Mouse (Mus musculus) limb, embryonic 13.5 days (tissue): ENCODE data around the gene Marveld2. TPM values are rescaled to one million over a fixed set of nuclear protein-coding genes. Genes with fewer than 3 reads are reported as not detected.
A peak's percentile ranks its signal among the peaks of the same experiment; 100 is the strongest.

Source experiments
- ATAC-seq: fragments of 200-750 bp; cut with Nextera tagmentation; 2 replicates; pipeline ENCODE4 v1.8.0; 2017; ENCODE audit warnings: low read depth, moderate number of reproducible peaks, moderate TSS enrichment; ENCODE audit not compliant: low FRiP score
- H3K27ac ChIP-seq: fragments of 300-500 bp; sonication (generic); 2 replicates; pipeline ENCODE4 v1.5.1; 2015; ENCODE audit warnings: inconsistent platforms, mild to moderate bottlenecking, moderate library complexity
- H3K27me3 ChIP-seq: fragments of 300-500 bp; sonication (generic); 2 replicates; pipeline ENCODE4 v1.6.1; 2015; ENCODE audit warnings: mild to moderate bottlenecking, inconsistent platforms
- H3K36me3 ChIP-seq: fragments of 300-500 bp; sonication (generic); 2 replicates; pipeline ENCODE4 v1.6.1; 2015; ENCODE audit warnings: inconsistent platforms, mild to moderate bottlenecking, moderate library complexity
- H3K4me1 ChIP-seq: fragments of 300-500 bp; sonication (generic); 2 replicates; pipeline ENCODE4 v1.6.1; 2015; ENCODE audit warnings: inconsistent platforms
- H3K4me2 ChIP-seq: fragments of 300-500 bp; sonication (generic); replicated peaks from 2 replicates; pipeline ENCODE4 v1.6.1; 2015; ENCODE audit warnings: inconsistent platforms, mild to moderate bottlenecking, moderate library complexity
- H3K4me3 ChIP-seq: fragments of 300-500 bp; sonication (generic); 2 replicates; pipeline ENCODE4 v1.5.1; 2015; ENCODE audit warnings: moderate library complexity, mild to moderate bottlenecking, inconsistent platforms
- H3K9ac ChIP-seq: fragments of 300-500 bp; sonication (generic); 2 replicates; pipeline ENCODE4 v1.6.1; 2015; ENCODE audit warnings: mild to moderate bottlenecking, inconsistent platforms
- H3K9me3 ChIP-seq: fragments of 300-500 bp; sonication (generic); 2 replicates; pipeline ENCODE4 v1.6.1; 2016; ENCODE audit warnings: inconsistent platforms
- WGBS: fragments of 180-500 bp; shearing (Covaris S2); methylation state at CpG from one replicate; pipeline ENCODE4 v1.1.7; 2015; 5-methylcytosine and 5-hydroxymethylcytosine counted together
- polyA plus RNA-seq: library from polyadenylated mRNA; unstranded; fragments of >200 nt; fragmentation: Nextera tagmentation; extraction: Ambion mirVana; gene quantifications from 2 replicates; pipeline ENCODE4 v1.2.1, GENCODE M21; 2015

Gene Marveld2
- polyA plus RNA-seq, 1 experiment from 2014 or later = 4.0 TPM

- Histone ChIP-seq H3K4me3 (no peak overlapping the region), H3K9me3 (no peaks in the 10 kb centered on the region), H3K4me2 (no peak overlapping the region), H3K9ac (no peak overlapping the region), H3K4me1 (peaks cover 13% of the 10 kb centered on the region), H3K36me3 (no peaks in the 10 kb centered on the region), H3K27ac (no peak overlapping the region), H3K27me3 (no peaks in the 10 kb centered on the region)
- ATAC-seq = no peak
- WGBS = 42% methylated on average over 5 of the region's 5 CpGs
Observed at GRCm38 (mm10) chr13:100594838-100595551, 21.8 kb downstream of the Marveld2 start.

GRCm38 (mm10) chr13:100594041-100594792 lies 22.6 kb downstream of the Marveld2 start:
- H3K27ac ChIP-seq = 0 out of 2 replicates have a peak overlapping the region, but pooled peaks have one; percentile 15
- peaks cover 13% of the 10 kb centered on the region for H3K4me1 ChIP-seq
- no peaks in the 10 kb centered on the region for H3K9me3 ChIP-seq
- peak overlapping the region; percentile 31; the same call in 1 of the 2 replicates for H3K4me2 ChIP-seq
- no peak overlapping the region; the same call in 1 of the 2 replicates for H3K4me3 ChIP-seq
- 52% methylated on average over 13 of the region's 17 CpGs for WGBS
- no peaks in the 10 kb centered on the region for H3K27me3 ChIP-seq
- H3K36me3 ChIP-seq = no peaks in the 10 kb centered on the region
- no peak overlapping the region for H3K9ac ChIP-seq
- ATAC-seq = no peak

- Histone ChIP-seq H3K4me3 (no peak overlapping the region), H3K9me3 (no peaks in the 10 kb centered on the region), H3K4me1 (no peaks in the 10 kb centered on the region), H3K27me3 (no peaks in the 10 kb centered on the region), H3K27ac (no peak overlapping the region), H3K4me2 (peak overlapping the region; percentile 32; the same call in 1 of the 2 replicates), H3K36me3 (no peaks in the 10 kb centered on the region), H3K9ac (no peak overlapping the region)
- WGBS = 78% methylated on average over 12 of the region's 12 CpGs
- ATAC-seq = no peak
Observed at GRCm38 (mm10) chr13:100588646-100589045, 28.1 kb downstream of the Marveld2 start.

GRCm38 (mm10) chr13:100582144-100582543 lies 34.6 kb downstream of the Marveld2 start:
- 42% methylated on average over 6 of the region's 6 CpGs for WGBS

GRCm38 (mm10) chr13:100581701-100582100 lies 35.1 kb downstream of the Marveld2 start:
- WGBS = 20% methylated on average over 3 of the region's 3 CpGs
- no peaks in the 10 kb centered on the region for H3K36me3 ChIP-seq
- no peak for ATAC-seq

More at GRCm38 (mm10) chr13:100582144-100582543, 34.6 kb downstream of the Marveld2 start:
- Histone ChIP-seq H3K36me3 (no peaks in the 10 kb centered on the region), H3K9me3 (no peaks in the 10 kb centered on the region), H3K27me3 (no peaks in the 10 kb centered on the region), H3K4me3 (no peak overlapping the region), H3K4me1 (peaks cover 5% of the 10 kb centered on the region; the same call in 1 of the 2 replicates), H3K9ac (no peak overlapping the region), H3K27ac (no peak overlapping the region), H3K4me2 (no peak overlapping the region)
- ATAC-seq = no peak

GRCm38 (mm10) chr13:100579951-100580350 lies 36.8 kb downstream of the Marveld2 start:
- no peaks in the 10 kb centered on the region for H3K36me3 ChIP-seq
- peaks cover 5% of the 10 kb centered on the region; the same call in 1 of the 2 replicates for H3K4me1 ChIP-seq
- no peak overlapping the region for H3K27ac ChIP-seq
- H3K9ac ChIP-seq = no peak overlapping the region
- ATAC-seq = no peak
- no peak overlapping the region for H3K4me3 ChIP-seq
- no peaks in the 10 kb centered on the region for H3K9me3 ChIP-seq
- no peak overlapping the region for H3K4me2 ChIP-seq
- no peaks in the 10 kb centered on the region for H3K27me3 ChIP-seq

More at GRCm38 (mm10) chr13:100581701-100582100, 35.1 kb downstream of the Marveld2 start:
- H3K27ac ChIP-seq = no peak overlapping the region
- H3K9me3 ChIP-seq = no peaks in the 10 kb centered on the region
- H3K4me3 ChIP-seq = no peak overlapping the region
- no peak overlapping the region for H3K4me2 ChIP-seq
- H3K4me1 ChIP-seq = peaks cover 5% of the 10 kb centered on the region; the same call in 1 of the 2 replicates
- no peak overlapping the region for H3K9ac ChIP-seq
- no peaks in the 10 kb centered on the region for H3K27me3 ChIP-seq

GRCm38 (mm10) chr13:100579220-100579619 lies 37.6 kb downstream of the Marveld2 start:
- Histone ChIP-seq H3K27me3 (no peaks in the 10 kb centered on the region), H3K4me3 (no peak overlapping the region), H3K4me1 (peaks cover 5% of the 10 kb centered on the region; the same call in 1 of the 2 replicates), H3K9ac (no peak overlapping the region), H3K4me2 (no peak overlapping the region), H3K36me3 (no peaks in the 10 kb centered on the region), H3K27ac (no peak overlapping the region), H3K9me3 (no peaks in the 10 kb centered on the region)
- no peak for ATAC-seq
- WGBS = 66% methylated on average over 3 of the region's 3 CpGs

- Histone ChIP-seq H3K4me2 (no peak overlapping the region), H3K4me3 (no peak overlapping the region), H3K36me3 (no peaks in the 10 kb centered on the region), H3K4me1 (no peaks in the 10 kb centered on the region), H3K9ac (no peak overlapping the region), H3K27me3 (no peaks in the 10 kb centered on the region), H3K27ac (no peak overlapping the region), H3K9me3 (no peaks in the 10 kb centered on the region; the same call in 1 of the 2 replicates)
- ATAC-seq = no peak
- 64% methylated on average over 2 of the region's 2 CpGs for WGBS
Observed at GRCm38 (mm10) chr13:100575950-100576349, 40.8 kb downstream of the Marveld2 start.

GRCm38 (mm10) chr13:100570713-100571112 lies 46.1 kb downstream of the Marveld2 start:
- Histone ChIP-seq H3K27ac (no peak overlapping the region), H3K4me2 (no peak overlapping the region), H3K9ac (no peak overlapping the region), H3K27me3 (no peaks in the 10 kb centered on the region), H3K4me3 (no peak overlapping the region), H3K36me3 (no peaks in the 10 kb centered on the region), H3K4me1 (no peaks in the 10 kb centered on the region), H3K9me3 (no peaks in the 10 kb centered on the region; the same call in 1 of the 2 replicates)
- WGBS = 74% methylated on average over 2 of the region's 2 CpGs
- ATAC-seq = no peak

- H3K4me3 ChIP-seq = no peak overlapping the region
- 89% methylated on average over 1 of the region's 1 CpGs for WGBS
- no peak for ATAC-seq
- no peak overlapping the region for H3K9ac ChIP-seq
- no peaks in the 10 kb centered on the region for H3K9me3 ChIP-seq
- no peaks in the 10 kb centered on the region for H3K27me3 ChIP-seq
- no peaks in the 10 kb centered on the region for H3K36me3 ChIP-seq
- no peak overlapping the region for H3K27ac ChIP-seq
- no peaks in the 10 kb centered on the region for H3K4me1 ChIP-seq
- H3K4me2 ChIP-seq = no peak overlapping the region
Observed at GRCm38 (mm10) chr13:100568359-100568758, 48.4 kb downstream of the Marveld2 start.

- Histone ChIP-seq H3K9me3 (no peaks in the 10 kb centered on the region), H3K27me3 (peaks cover 10% of the 10 kb centered on the region), H3K36me3 (no peaks in the 10 kb centered on the region), H3K9ac (no peak overlapping the region), H3K4me3 (no peak overlapping the region), H3K27ac (no peak overlapping the region), H3K4me2 (no peak overlapping the region), H3K4me1 (no peaks in the 10 kb centered on the region)
- 75% methylated on average over 9 of the region's 9 CpGs for WGBS
- no peak for ATAC-seq
Observed at GRCm38 (mm10) chr13:100559449-100559848, 57.3 kb downstream of the Marveld2 start.

GRCm38 (mm10) chr13:100557011-100557410 lies 59.8 kb downstream of the Marveld2 start:
- WGBS = 29% methylated on average over 4 of the region's 4 CpGs
- peaks cover 35% of the 10 kb centered on the region for H3K27me3 ChIP-seq
- no peak overlapping the region for H3K4me2 ChIP-seq
- H3K4me3 ChIP-seq = no peak overlapping the region
- no peak overlapping the region for H3K27ac ChIP-seq
- H3K36me3 ChIP-seq = no peaks in the 10 kb centered on the region
- peaks cover 11% of the 10 kb centered on the region for H3K4me1 ChIP-seq
- ATAC-seq = no peak
- H3K9ac ChIP-seq = no peak overlapping the region
- H3K9me3 ChIP-seq = no peaks in the 10 kb centered on the region
